Comparison of ENCODE assay signal across 10 mouse cellular contexts in the genomic region with DNA sequence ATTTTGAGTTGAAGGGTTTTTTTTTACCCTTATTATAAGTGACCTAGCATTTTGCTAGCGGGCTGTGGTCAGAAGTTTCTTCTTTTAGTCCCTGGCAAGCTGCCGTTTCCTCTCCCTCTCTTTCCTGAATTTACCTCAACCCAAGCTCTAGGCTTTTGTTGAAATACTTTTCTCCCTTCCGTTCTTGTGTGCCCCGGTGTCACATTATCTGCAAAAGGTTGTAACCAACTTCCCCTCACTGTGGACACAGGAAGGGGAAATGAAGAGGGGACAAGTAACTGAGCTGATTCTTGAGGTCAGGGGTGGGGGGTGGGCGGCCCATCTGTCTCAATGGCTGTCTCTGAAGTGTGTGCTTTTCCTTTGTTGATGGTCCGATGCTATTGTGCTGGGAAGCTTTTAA.
DNase-seq lines count a peak whose midpoint lies in the region; ATAC-seq and TF ChIP-seq lines count a peak whose summit lies in the region.
"Had no signal": no experiment of that assay in that cellular context is flagged by ENCODE, and none has a peak within 500 bp of the region (broad histone marks: within the 10 kb centered on the region; RNA-seq: fewer than 3 reads in every experiment).

No protein-coding gene starts in this region.

- 0 out of 2 replicates have a peak, but pooled peaks have one; percentile 58 for ATAC-seq in heart, embryonic 16.5 days (replicated peaks; ENCODE audit: extremely low read depth, insufficient read depth, low FRiP score)
- no peak for ATAC-seq in kidney, postnatal 0 days (replicated peaks; ENCODE audit: low FRiP score, low read depth)

- no peaks in the 10 kb centered on the region for H3K9me3 ChIP-seq in heart, embryonic 16.5 days (replicated peaks; ENCODE audit: control insufficient read depth, low read length)
- H3K9me3 ChIP-seq in kidney, postnatal 0 days (replicated peaks; ENCODE audit: low read length), result no peaks in the 10 kb centered on the region
- H3K9me3 ChIP-seq: forebrain, embryonic 12.5 days had no signal

- no peak overlapping the region for H3K4me3 ChIP-seq in heart, embryonic 16.5 days (ENCODE audit: low read length)
- no peak overlapping the region for H3K4me3 ChIP-seq in kidney, postnatal 0 days (replicated peaks; ENCODE audit: low read depth, low read length)
- H3K4me3 ChIP-seq: forebrain, embryonic 12.5 days; layer of hippocampus, adult 2 months had no signal

- DNase-seq in adrenal gland, adult (ENCODE audit: inconsistent age in 2 of 2, low spot score in 1 of 2), result peak; percentile 39 to 63
- no peak for DNase-seq in adrenal gland, adult 18-20 months (ENCODE audit: low spot score in 2 of 2)
- peak; percentile 97 for DNase-seq in 416B (ENCODE audit: low read depth)
- DNase-seq in kidney, postnatal 0 days (ENCODE audit: low spot score), result peak; percentile 70
- DNase-seq in layer of hippocampus, postnatal 10 days (ENCODE audit: low spot score in 2 of 2), result no peak
- no peak for DNase-seq in urinary bladder, postnatal 25 days (ENCODE audit: low spot score)
- no peak for DNase-seq in frontal cortex, adult 2 months (ENCODE audit: extremely low spot score in 1 of 2, low spot score in 1 of 2)

- no peak for TF ChIP-seq CTCF in kidney, postnatal 0 days (IDR thresholded peaks at IDR 0.05; ENCODE audit: low read depth)

- H3K36me3 ChIP-seq in heart, embryonic 16.5 days (ENCODE audit: control insufficient read depth, insufficient read depth), result no peaks in the 10 kb centered on the region
- no peaks in the 10 kb centered on the region for H3K36me3 ChIP-seq in kidney, postnatal 0 days (ENCODE audit: insufficient read depth, low read length)
- H3K36me3 ChIP-seq: forebrain, embryonic 12.5 days had no signal

- H3K4me1 ChIP-seq in heart, embryonic 16.5 days (ENCODE audit: control insufficient read depth, insufficient read depth, low read length), result no peaks in the 10 kb centered on the region
- H3K4me1 ChIP-seq in kidney, postnatal 0 days (replicated peaks; ENCODE audit: insufficient read depth, low read length), result no peaks in the 10 kb centered on the region
- H3K4me1 ChIP-seq: forebrain, embryonic 12.5 days had no signal

- WGBS in heart, embryonic 16.5 days, result 43% methylated on average over 6 of the region's 6 CpGs
- WGBS in kidney, postnatal 0 days, result 25% methylated on average over 6 of the region's 6 CpGs

- H3K27me3 ChIP-seq in heart, embryonic 16.5 days (ENCODE audit: control insufficient read depth, insufficient read depth, low read length), result no peaks in the 10 kb centered on the region
- H3K27me3 ChIP-seq in kidney, postnatal 0 days (ENCODE audit: insufficient read depth, low read length), result no peaks in the 10 kb centered on the region
- H3K27me3 ChIP-seq: forebrain, embryonic 12.5 days had no signal

- no peak overlapping the region for H3K27ac ChIP-seq in heart, embryonic 16.5 days (ENCODE audit: low read length)
- peak overlapping the region; percentile 8; the same call in 1 of the 2 replicates for H3K27ac ChIP-seq in kidney, postnatal 0 days
- H3K27ac ChIP-seq: forebrain, embryonic 12.5 days; layer of hippocampus, adult 2 months had no signal

- no peak overlapping the region for H3K9ac ChIP-seq in heart, embryonic 16.5 days (ENCODE audit: low read length)
- H3K9ac ChIP-seq in kidney, postnatal 0 days (ENCODE audit: low read depth, low read length), result no peak overlapping the region
- H3K9ac ChIP-seq: forebrain, embryonic 12.5 days had no signal

- H3K4me2 ChIP-seq in heart, embryonic 16.5 days (ENCODE audit: low read depth, low read length), result no peak overlapping the region
- no peak overlapping the region for H3K4me2 ChIP-seq in kidney, postnatal 0 days (ENCODE audit: low read length)
- H3K4me2 ChIP-seq: forebrain, embryonic 12.5 days had no signal

Comparison
In these comparisons a context has a peak if more than half of its experiments do, and no peak if none do; other contexts are left out.
1. DNase-seq: peak in adrenal gland, adult (2 of 2), 416B (single experiment) and kidney, postnatal 0 days (single experiment); none in adrenal gland, adult 18-20 months (0 of 2), layer of hippocampus, postnatal 10 days (0 of 2), urinary bladder, postnatal 25 days (single experiment) and frontal cortex, adult 2 months (0 of 2).